Mouse (Mus musculus) CH12.LX (cell line): ENCODE data around the gene Otoa. TPM values are rescaled to one million over a fixed set of nuclear protein-coding genes. Genes with fewer than 3 reads are reported as not detected.

Source experiments
- DNase-seq: peaks from one replicate; pipeline ENCODE4 v3.0.0-alpha.2; 2013; ENCODE audit errors: extremely low read depth
- H3K27ac ChIP-seq: 2 replicates; pipeline ENCODE4 v1.5.1; 2012; ENCODE audit warnings: low read depth, mild to moderate bottlenecking, control low read depth, moderate library complexity; ENCODE audit not compliant: insufficient read depth
- H3K27me3 ChIP-seq: replicated peaks from 2 replicates; pipeline ENCODE3; 2012; ENCODE audit warnings: inconsistent platforms
- H3K36me3 ChIP-seq, 2 experiments: replicated peaks in 1 of 2; 2 replicates each; pipeline versions ENCODE3 to v1.6.1; 2012; ENCODE audit warnings: inconsistent platforms in 1 of 2, low read length in 1 of 2, mild to moderate bottlenecking in 1 of 2, mixed read lengths in 1 of 2, moderate library complexity in 1 of 2; ENCODE audit not compliant: control insufficient read depth in 1 of 2, insufficient read depth in 1 of 2
- H3K4me1 ChIP-seq, 2 experiments: 2 replicates each; pipeline ENCODE4 v1.6.1; 2012; ENCODE audit warnings: inconsistent platforms in 1 of 2, moderate library complexity in 1 of 2; ENCODE audit not compliant: insufficient read depth in 2 of 2, control insufficient read depth in 1 of 2
- H3K4me2 ChIP-seq: 2 replicates; pipeline ENCODE4 v1.6.1; 2012; ENCODE audit warnings: low read depth, mild to moderate bottlenecking, control low read depth; ENCODE audit not compliant: poor library complexity, insufficient read depth, severe bottlenecking
- H3K4me3 ChIP-seq, 3 experiments: fragments of 150-350 bp in 1 of 3; sonication (generic) in 1 of 3; replicated peaks in 1 of 3; 2 replicates each; pipeline versions ENCODE3 to v1.5.1; 2011 to 2012; ENCODE audit warnings: low read depth in 2 of 3, low read length in 2 of 3, mild to moderate bottlenecking in 2 of 3, moderate library complexity in 2 of 3, control low read depth in 1 of 3, improper control_type of control experiment in 1 of 3, inconsistent platforms in 1 of 3, mixed read lengths in 1 of 3; ENCODE audit not compliant: poor library complexity in 1 of 3
- H3K79me2 ChIP-seq: replicated peaks from 2 replicates; pipeline ENCODE4 v1.6.1; 2012; ENCODE audit warnings: mild to moderate bottlenecking, moderate library complexity; ENCODE audit not compliant: control insufficient read depth, poor library complexity, insufficient read depth, severe bottlenecking; ENCODE audit errors: extremely low read depth
- H3K9ac ChIP-seq: 2 replicates; pipeline ENCODE4 v1.6.1; 2012; ENCODE audit warnings: low read depth, mild to moderate bottlenecking, control low read depth, moderate library complexity; ENCODE audit not compliant: insufficient read depth
- H3K9me3 ChIP-seq: replicated peaks from 2 replicates; pipeline ENCODE3; 2012; ENCODE audit warnings: low read length, inconsistent platforms, mixed read lengths
- E2F4 ChIP-seq: IDR thresholded peaks from 2 replicates; pipeline ENCODE4 v1.6.1; 2011; ENCODE audit warnings: low read depth, low read length, improper control_type of control experiment; ENCODE audit not compliant: insufficient replicate concordance
- EP300 ChIP-seq: IDR thresholded peaks from 2 replicates; pipeline ENCODE4 v1.6.1; 2011; ENCODE audit warnings: low read length, improper control_type of control experiment
- JUN ChIP-seq: IDR thresholded peaks from 2 replicates; pipeline ENCODE4 v1.6.1; 2011; ENCODE audit warnings: low read depth, mild to moderate bottlenecking, low read length, improper control_type of control experiment, moderate library complexity; ENCODE audit not compliant: insufficient read depth
- JUND ChIP-seq: conservative IDR thresholded peaks from 2 replicates; pipeline ENCODE4 v1.6.1; 2011; ENCODE audit warnings: low read depth, low read length, improper control_type of control experiment
- KAT2A ChIP-seq: IDR thresholded peaks from 2 replicates; pipeline ENCODE4 v1.6.1; 2012; ENCODE audit warnings: low read length, improper control_type of control experiment, inconsistent platforms; ENCODE audit not compliant: insufficient replicate concordance
- MAX ChIP-seq: IDR thresholded peaks from 2 replicates; pipeline ENCODE4 v1.6.1; 2011; ENCODE audit warnings: low read length, improper control_type of control experiment
- MAZ ChIP-seq: IDR thresholded peaks from 2 replicates; pipeline ENCODE4 v1.6.1; 2012; ENCODE audit warnings: low read depth, mild to moderate bottlenecking, inconsistent platforms, low read length, improper control_type of control experiment, moderate library complexity
- MEF2A ChIP-seq: IDR thresholded peaks from 2 replicates; pipeline ENCODE4 v1.6.1; 2014; ENCODE audit warnings: low read depth, mild to moderate bottlenecking, inconsistent platforms, low read length, improper control_type of control experiment, borderline replicate concordance
- NELFE ChIP-seq: IDR thresholded peaks from 2 replicates; pipeline ENCODE4 v1.6.1; 2011; ENCODE audit warnings: low read depth, low read length, improper control_type of control experiment
- PAX5 ChIP-seq: IDR thresholded peaks from 2 replicates; pipeline ENCODE4 v1.6.1; 2012; ENCODE audit warnings: low read length, inconsistent platforms, mixed read lengths
- POLR2A ChIP-seq: IDR thresholded peaks from 2 replicates; pipeline ENCODE4 v1.6.1; 2011; ENCODE audit warnings: low read depth, mild to moderate bottlenecking, improper control_type of control experiment, low read length
- POLR2AphosphoS2 ChIP-seq: IDR thresholded peaks from 2 replicates; pipeline ENCODE4 v1.6.1; 2011; ENCODE audit warnings: low read depth, low read length, improper control_type of control experiment
- RCOR1 ChIP-seq: conservative IDR thresholded peaks from 2 replicates; pipeline ENCODE4 v1.6.1; 2012; ENCODE audit warnings: low read depth, mild to moderate bottlenecking, inconsistent platforms, low read length, improper control_type of control experiment
- TBP ChIP-seq: conservative IDR thresholded peaks from 2 replicates; pipeline ENCODE4 v1.6.1; 2011; ENCODE audit warnings: low read depth, low read length, improper control_type of control experiment
- TCF12 ChIP-seq: IDR thresholded peaks from 2 replicates; pipeline ENCODE4 v1.6.1; 2014; ENCODE audit warnings: low read depth, mild to moderate bottlenecking, inconsistent platforms, low read length, improper control_type of control experiment
- UBTF ChIP-seq: IDR thresholded peaks from 2 replicates; pipeline ENCODE4 v1.6.1; 2012; ENCODE audit warnings: low read depth, mild to moderate bottlenecking, inconsistent platforms, low read length, improper control_type of control experiment, moderate library complexity
- USF1 ChIP-seq: IDR thresholded peaks from 2 replicates; pipeline ENCODE4 v1.6.1; 2014; ENCODE audit warnings: low read depth, mild to moderate bottlenecking, inconsistent platforms, low read length, improper control_type of control experiment
- ZC3H11A ChIP-seq: IDR thresholded peaks from 2 replicates; pipeline ENCODE4 v1.6.1; 2012; ENCODE audit warnings: low read depth, mild to moderate bottlenecking, inconsistent platforms, low read length, improper control_type of control experiment
- ZNF384 ChIP-seq: IDR thresholded peaks from 2 replicates; pipeline ENCODE4 v1.6.1; 2012; ENCODE audit warnings: low read depth, low read length, improper control_type of control experiment, inconsistent platforms
- dilution Hi-C: fragments of 300-500 bp; cut with MboI; formaldehyde crosslinking; loops from 2 replicates; pipeline ENCODE4 v1.14.3; 2020; ENCODE audit warnings: low sequenced_read_pairs; ENCODE audit not compliant: extremely low pct_unique_long_range_greater_than_20kb, extremely low pct_ligation_motif_present
- in situ Hi-C: fragments of 300-500 bp; cut with MboI; formaldehyde crosslinking; loops from 3 replicates; pipeline ENCODE4 v1.14.3; 2019; ENCODE audit warnings: low sequenced_read_pairs, low pct_ligation_motif_present, low pct_unique_long_range_greater_than_20kb, mixed read lengths
- polyA plus RNA-seq: library from polyadenylated mRNA; unstranded; fragments of >175 nt; gene quantifications from 2 replicates; pipeline ENCODE4 v1.2.1, GENCODE M21; 2012; ENCODE audit warnings: low read depth; ENCODE audit not compliant: insufficient read length
- total RNA-seq, 2 experiments: library from RNA; depleted of rRNA; stranded (reverse); fragments of 300-350 nt in 1 of 2; fragments of >200 nt in 1 of 2; gene quantifications; 2 replicates each; pipeline ENCODE4 v1.2.3; 2012 to 2014

Gene Otoa
- total and polyA plus RNA-seq, 3 experiments, result 0.08 TPM; not detected in 2

DNA sequence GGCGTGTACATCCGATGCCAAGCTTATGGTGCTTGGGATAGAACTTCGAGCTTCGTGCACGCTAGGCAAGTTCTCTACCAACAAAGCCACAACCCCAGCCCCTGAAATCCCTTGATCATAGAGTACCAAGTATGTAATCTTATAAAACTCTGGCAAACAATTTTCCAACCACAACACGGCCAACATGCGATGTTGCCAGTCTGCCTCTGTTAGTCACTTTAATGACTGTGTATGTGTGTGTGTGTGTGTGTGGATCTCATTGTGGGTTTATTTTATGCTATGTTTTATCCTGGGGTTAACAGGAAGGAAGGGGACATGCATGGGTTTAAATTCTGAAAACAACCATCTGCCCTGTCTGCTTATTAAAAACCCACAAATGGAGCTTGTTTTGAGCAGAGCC, 9.3 kb downstream of the Otoa start:
- no peak for DNase-seq
- Histone ChIP-seq H3K36me3 (no peaks in the 10 kb centered on the region), H3K4me1 (peaks cover 0 to 5% of the 10 kb centered on the region in 2 experiments; a peak in 2 of 4 replicates), H3K4me3 (no peak overlapping the region), H3K27me3 (no peaks in the 10 kb centered on the region), H3K27ac (no peak overlapping the region), H3K9ac (no peak overlapping the region), H3K4me2 (no peak overlapping the region), H3K79me2 (no peaks in the 10 kb centered on the region), H3K9me3 (no peaks in the 10 kb centered on the region)
- in situ Hi-C loops, result no loop called here
- dilution Hi-C loops, result no loop called here
- TF ChIP-seq UBTF (no peak), E2F4 (no peak), MAZ (no peak), USF1 (no peak), JUN (no peak), PAX5 (no peak), MEF2A (no peak), NELFE (no peak), KAT2A (no peak), JUND (no peak), RCOR1 (no peak), MAX (no peak)

DNA sequence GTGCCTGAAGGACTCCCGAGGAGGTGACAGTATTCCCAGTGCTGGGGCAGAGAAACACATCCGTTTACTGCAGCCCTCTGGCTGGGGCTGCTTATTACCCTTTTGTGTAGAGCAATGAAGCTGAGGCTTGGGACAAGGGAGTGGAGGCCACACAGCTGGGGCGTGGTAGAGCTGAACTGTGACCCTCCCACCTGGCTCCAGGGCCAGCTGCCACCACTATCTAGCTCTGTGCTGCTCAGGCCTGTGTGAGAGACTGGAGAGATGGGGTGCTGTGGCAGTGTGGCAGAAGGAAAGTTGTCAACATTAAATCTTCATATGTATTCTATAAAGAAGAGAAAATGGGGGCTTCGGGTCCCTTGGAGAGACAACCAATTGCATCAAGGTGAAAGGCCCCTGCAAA, 11.6 kb downstream of the Otoa start:
- no peak overlapping the region for H3K9ac ChIP-seq
- H3K9me3 ChIP-seq, result no peaks in the 10 kb centered on the region
- TF ChIP-seq TCF12 (no peak), POLR2A (no peak), EP300 (no peak), MAX (no peak), JUND (no peak), TBP (no peak), ZC3H11A (no peak), ZNF384 (no peak), USF1 (no peak), POLR2AphosphoS2 (no peak)
- no peaks in the 10 kb centered on the region for H3K36me3 ChIP-seq
- no peak overlapping the region for H3K4me2 ChIP-seq
- no peaks in the 10 kb centered on the region for H3K79me2 ChIP-seq
- no peak for DNase-seq
- dilution Hi-C loops, result no loop called here
- no peaks in the 10 kb centered on the region for H3K27me3 ChIP-seq
- in situ Hi-C loops, result no loop called here
- no peak overlapping the region for H3K4me3 ChIP-seq
- no peak overlapping the region for H3K27ac ChIP-seq
- peaks cover 0 to 5% of the 10 kb centered on the region in 2 experiments; a peak in 2 of 4 replicates for H3K4me1 ChIP-seq
